Mouse (Mus musculus) stomach, postnatal 0 days (tissue): ENCODE results near the gene Gm5458.
"Not testable (repeated sequence)": the region's sequence is repeated elsewhere in the genome, so short reads cannot be mapped to it uniquely, and the experiment has no call there.

ENCODE experiments used
- CTCF ChIP-seq: IDR thresholded peaks from 2 replicates; pipeline ENCODE4 v1.5.1; 2016; ENCODE audit warnings: antibody characterized with exemption, low read depth, mild to moderate bottlenecking, moderate library complexity
- EP300 ChIP-seq: optimal IDR thresholded peaks from 2 replicates; pipeline ENCODE3; 2016; ENCODE audit warnings: antibody characterized with exemption

- TF ChIP-seq CTCF: 0 out of 2 replicates have a peak, but pooled peaks have one; percentile 28
- not testable (repeated sequence) for TF ChIP-seq EP300
These were observed 17.3 kb downstream of the Gm5458 start, which contains the start of gene Gm2237 for GRCm38 (mm10) chr14:19584804-19585667.
